Mouse (Mus musculus): ENCODE data around the gene Olfr459.

The Olfr459 gene

GRCm38 (mm10) chr6:41775077-41775476, at the start of gene Olfr459:
Gene Olfr459, minus strand, starts transcription at chr6:41775177.
- no peak for ATAC-seq (ENCODE audit: low TSS enrichment)

DNA sequence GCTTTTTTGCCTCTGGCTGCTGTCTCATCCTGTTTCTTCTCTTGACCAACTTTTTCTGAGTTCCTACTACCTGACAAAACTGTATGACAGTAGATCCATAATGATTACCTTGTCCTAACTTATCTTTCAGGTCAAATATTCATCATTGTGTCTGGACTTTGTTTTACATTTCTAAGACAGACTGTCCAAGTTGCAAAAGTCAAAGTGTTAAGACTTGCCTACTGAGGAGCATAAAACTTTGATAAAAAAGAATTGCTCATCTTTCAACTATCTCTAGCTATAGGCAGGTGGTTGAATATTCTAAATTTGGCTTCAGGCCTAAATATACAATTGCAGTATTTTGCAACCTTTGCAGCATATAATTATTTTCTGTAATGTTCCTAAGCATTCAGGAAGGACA, 49.1 kb upstream of the Olfr459 start:
- ATAC-seq (ENCODE audit: low TSS enrichment), result no peak

- peak; percentile 80 for ATAC-seq (ENCODE audit: low TSS enrichment)
Measured at GRCm38 (mm10) chr6:41786700-41787099, 11.7 kb upstream of the Olfr459 start.

- peak; percentile 97 for ATAC-seq (ENCODE audit: low TSS enrichment)
Measured at GRCm38 (mm10) chr6:41775721-41776120, 744 bp upstream of the Olfr459 start.

- ATAC-seq (ENCODE audit: low TSS enrichment), result no peak
Measured at GRCm38 (mm10) chr6:41769872-41770271, 5.1 kb downstream of the Olfr459 start.

DNA sequence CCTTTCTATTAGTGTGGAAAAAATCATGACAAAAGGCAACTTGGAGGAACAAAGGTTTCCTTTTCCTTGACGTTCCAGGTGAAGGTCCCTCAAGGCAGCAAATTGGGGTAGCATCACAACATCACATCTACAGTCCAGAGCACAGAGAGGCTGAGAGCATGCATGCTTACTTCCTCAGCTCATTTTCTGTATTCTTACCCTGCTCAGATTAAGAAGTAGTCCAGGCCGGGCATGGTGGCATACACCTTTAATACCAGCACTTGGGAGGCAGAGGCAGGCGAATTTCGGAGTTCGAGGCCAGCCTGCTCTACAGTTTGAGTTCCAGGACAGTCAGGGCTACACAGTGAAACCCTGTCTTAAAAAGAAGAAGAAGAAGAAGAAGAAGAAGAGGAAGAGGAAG, 10.7 kb downstream of the Olfr459 start:
- no peak for ATAC-seq (ENCODE audit: low TSS enrichment)

GRCm38 (mm10) chr6:41762370-41762757, 12.6 kb downstream of the Olfr459 start:
- ATAC-seq (ENCODE audit: low TSS enrichment), result no peak

DNA sequence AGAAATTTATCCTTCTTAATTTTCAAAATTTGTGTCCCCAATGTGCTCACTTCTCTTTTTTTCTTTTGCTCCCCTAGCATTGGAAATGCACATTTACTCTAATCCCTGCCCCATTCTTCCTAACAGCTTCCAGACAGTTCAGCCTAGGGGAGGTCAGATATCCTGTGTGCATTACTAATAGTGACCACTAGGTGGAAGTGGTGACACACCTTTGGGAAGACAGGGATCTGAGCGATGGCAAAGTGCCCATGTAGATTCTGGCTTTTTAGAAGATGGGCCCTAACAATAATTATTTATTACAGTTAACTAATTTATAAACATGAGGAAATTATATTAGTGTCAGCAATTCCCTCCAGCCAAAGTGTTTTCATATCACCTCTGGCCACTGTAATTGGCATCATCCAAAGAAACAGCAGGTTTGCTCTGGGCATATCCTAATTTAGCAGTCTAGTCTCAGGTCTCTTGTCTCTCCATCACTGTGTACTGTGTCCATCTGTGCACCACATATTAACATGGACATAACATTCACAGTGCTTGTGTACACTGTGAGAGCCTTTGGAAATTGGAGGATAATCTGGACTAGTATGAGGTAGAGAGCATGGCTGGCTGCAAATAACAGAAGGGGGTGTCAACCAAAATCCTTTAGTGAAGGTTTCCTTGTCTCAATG, 13.1 kb downstream of the Olfr459 start:
- peak; percentile 42; the same call in 1 of the 2 replicates for ATAC-seq (ENCODE audit: low TSS enrichment)

DNA sequence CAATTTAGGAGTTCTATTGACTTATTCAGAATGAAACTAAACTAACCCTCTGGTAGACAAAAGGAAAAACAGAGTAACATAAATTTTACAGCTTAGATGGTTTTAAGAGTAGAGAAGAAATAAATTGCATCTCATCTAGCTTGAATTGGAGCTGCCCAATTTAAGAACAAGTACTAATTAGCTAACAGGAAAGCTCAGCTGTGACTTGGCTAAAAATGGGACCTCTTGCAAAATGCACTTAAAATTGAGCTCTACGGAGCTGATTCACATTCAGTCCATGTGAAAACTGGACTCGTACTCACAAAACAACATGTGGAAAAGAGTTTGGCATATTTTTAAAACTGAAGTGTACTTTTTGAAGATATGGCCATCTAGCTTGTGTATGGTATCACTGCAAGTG, 15.4 kb downstream of the Olfr459 start:
- peak; percentile 66 for ATAC-seq (ENCODE audit: low TSS enrichment)

- peak; percentile 94 for ATAC-seq (ENCODE audit: low TSS enrichment)
Measured at GRCm38 (mm10) chr6:41758421-41758820, 16.6 kb downstream of the Olfr459 start.

DNA sequence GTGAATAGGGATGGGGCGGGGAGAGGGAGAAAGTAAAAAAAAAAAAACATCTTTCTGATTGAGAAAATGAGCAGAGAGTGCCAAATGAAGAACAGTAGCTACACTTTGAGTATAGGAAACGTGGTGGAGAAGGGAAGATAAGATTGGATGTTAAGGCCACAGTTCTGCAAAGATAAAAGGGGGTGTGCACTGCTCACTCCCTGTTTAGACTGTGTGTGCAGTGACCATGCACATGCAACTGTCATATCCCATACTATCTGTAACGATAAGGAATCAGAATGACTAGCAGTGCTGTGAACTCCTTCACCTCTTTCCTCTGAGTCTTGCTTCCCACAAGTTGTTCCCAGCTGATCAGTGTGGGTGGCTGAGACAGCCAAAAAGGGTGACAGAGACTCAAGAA, 17.8 kb downstream of the Olfr459 start:
- ATAC-seq (ENCODE audit: low TSS enrichment), result no peak

GRCm38 (mm10) chr6:41754626-41755025, 20.4 kb downstream of the Olfr459 start:
- peak; percentile 75 for ATAC-seq (ENCODE audit: low TSS enrichment)

- no peak for ATAC-seq (ENCODE audit: low TSS enrichment)
Measured at GRCm38 (mm10) chr6:41744664-41745392, 30.1 kb downstream of the Olfr459 start.

DNA sequence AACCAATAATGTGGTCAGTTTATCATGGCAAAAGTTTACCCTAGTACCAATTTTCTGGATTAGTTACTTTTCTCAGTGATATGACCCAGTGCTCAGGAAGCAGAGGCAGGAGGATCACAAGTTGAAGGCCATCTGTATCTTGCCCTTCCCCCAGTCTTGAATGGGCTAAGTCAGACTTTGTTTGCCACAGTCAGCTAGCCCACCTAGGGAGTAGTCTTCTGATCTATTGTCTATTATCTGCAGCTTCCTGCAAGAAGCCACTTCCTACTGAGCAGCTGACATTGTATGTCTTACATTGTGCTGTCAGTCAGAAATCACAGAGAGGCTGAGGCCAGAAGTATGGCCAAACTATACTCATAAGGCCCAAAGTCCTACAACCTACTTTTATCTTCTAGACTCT, 33.9 kb downstream of the Olfr459 start:
- no peak for ATAC-seq (ENCODE audit: low TSS enrichment)

DNA sequence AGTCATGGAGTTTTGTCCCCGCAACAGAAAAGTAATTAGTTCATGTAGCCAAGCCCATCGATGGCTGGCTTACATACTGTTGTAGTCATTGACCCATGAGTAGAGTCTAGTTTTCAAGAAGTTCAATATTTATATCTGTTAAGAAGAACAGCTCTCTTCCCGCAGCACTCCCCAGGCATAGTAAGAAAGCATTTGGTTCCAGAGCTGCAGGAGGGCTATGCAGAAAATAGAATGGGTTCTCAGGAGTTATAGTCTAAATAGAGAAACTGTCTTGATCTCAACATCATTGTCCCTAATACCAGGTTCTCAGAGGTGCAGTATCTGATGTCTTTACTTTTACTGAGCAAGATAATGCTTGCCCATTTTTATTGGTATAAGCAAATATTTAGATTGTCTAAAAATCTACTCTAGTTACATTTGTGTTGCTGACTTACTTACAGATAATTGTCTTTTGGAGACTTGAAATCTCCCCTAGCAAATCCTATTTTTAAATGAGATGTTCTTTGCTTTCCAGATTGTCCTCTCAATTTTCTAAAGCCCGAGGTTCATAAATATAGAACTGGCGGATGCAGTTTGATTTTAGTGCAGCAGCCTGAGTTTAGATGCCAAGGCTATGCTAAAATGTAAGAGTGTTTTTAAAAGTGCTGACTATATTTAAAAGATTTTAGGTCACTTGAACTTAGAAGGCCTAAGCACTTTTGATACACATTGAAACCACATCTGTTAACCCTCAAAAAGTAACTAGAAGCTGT, 40.1 kb downstream of the Olfr459 start:
- ATAC-seq (ENCODE audit: low TSS enrichment), result peak; percentile 97

DNA sequence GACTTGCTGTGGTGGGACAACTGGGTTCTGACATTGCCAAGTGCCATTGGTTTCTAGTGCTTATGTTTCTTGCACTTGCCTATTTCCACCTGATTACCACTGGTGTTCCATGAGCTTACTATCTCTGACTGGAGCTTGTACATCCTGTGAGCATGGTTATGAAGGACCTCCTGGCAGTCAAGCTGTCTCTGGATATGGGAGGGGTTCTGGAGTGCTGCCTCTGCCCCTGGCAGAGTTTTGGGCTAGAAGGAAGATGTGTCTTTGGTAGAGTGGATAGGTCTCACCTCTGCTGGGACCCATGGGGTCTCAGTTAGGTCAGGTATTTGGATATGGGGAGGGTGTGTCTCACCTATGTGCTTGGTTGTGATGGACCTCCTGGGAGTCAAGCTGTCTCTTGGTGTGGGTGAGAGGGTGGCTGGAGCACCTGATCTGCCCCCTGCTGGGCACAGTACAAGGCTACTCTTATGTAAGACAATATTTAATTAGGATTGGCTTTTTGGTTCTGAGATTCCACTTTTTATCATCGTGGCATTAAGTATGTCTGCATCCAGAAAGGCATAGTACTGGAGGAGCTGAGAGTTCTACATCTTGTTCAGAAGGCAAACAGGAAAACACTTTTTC, 46.9 kb downstream of the Olfr459 start:
- ATAC-seq (ENCODE audit: low TSS enrichment), result no peak

DNA sequence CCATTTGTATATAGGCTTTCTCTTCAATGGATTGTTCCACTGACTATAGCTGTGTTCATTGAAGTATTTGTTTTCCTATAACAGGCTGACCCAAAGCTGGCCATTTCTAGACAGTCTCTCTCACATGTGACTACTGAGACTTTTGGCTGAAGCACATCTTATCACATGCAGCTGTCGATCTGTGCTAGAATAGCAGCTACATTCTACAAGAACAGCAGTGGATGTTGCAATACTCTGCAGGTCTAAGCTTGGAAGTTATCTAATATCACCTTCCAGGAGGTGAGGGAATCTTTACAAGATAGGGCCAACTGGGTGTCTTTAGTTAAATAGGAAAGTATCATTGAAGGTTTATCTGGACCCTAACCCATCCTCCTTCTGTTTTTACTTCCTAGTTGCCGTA, 53.5 kb downstream of the Olfr459 start:
- no peak for ATAC-seq (ENCODE audit: low TSS enrichment)
